Mouse (Mus musculus): ENCODE data around the gene Svs2. TPM values are rescaled to one million over a fixed set of nuclear protein-coding genes. Genes with fewer than 3 reads are reported as not detected.
"Not testable (repeated sequence)": the region's sequence is repeated elsewhere in the genome, so short reads cannot be mapped to it uniquely, and the experiment has no call there.

Gene Svs2
- not detected in 2 replicates for polyA plus RNA-seq (2015; fragmentation: Nextera tagmentation; extraction: Ambion mirVana)

GRCm38 (mm10) chr2:164238366-164238765 is at the start of gene Svs2:
Gene Svs2 (minus strand): TSS chr2:164238466.
- no peak within 1 kb of the TSS for H3K4me3 ChIP-seq (replicated peaks)
- no peak for ATAC-seq (replicated peaks; ENCODE audit: low FRiP score)

GRCm38 (mm10) chr2:164278359-164278758 is 40.1 kb upstream of the Svs2 start, which contains the start of gene Svs4:
Gene Svs4 (minus strand): TSS chr2:164278459.
- Histone ChIP-seq H3K27me3 (no peaks in the 10 kb centered on the region), H3K9me3 (replicated peaks) (no peaks in the 10 kb centered on the region), H3K36me3 (no peaks in the 10 kb centered on the region), H3K4me3 (replicated peaks) (no peak within 1 kb of the TSS), H3K4me1 (no peaks in the 10 kb centered on the region), H3K4me2 (no peak within 1 kb of the TSS), H3K9ac (no peak within 1 kb of the TSS), H3K27ac (no peak within 1 kb of the TSS)
- 88% methylated on average over 4 of the region's 4 CpGs for WGBS
- ATAC-seq (replicated peaks; ENCODE audit: low FRiP score), result no peak

More at GRCm38 (mm10) chr2:164238366-164238765, at the start of gene Svs2:
- H3K36me3 ChIP-seq, result no peaks in the 10 kb centered on the region
- H3K9ac ChIP-seq, result no peak within 1 kb of the TSS
- no peaks in the 10 kb centered on the region for H3K9me3 ChIP-seq (replicated peaks)
- H3K4me2 ChIP-seq, result no peak within 1 kb of the TSS
- H3K4me1 ChIP-seq, result no peaks in the 10 kb centered on the region
- H3K27ac ChIP-seq, result no peak within 1 kb of the TSS
- WGBS, result 85% methylated on average over 3 of the region's 3 CpGs
- no peaks in the 10 kb centered on the region for H3K27me3 ChIP-seq

- not testable (repeated sequence) for H3K4me3 ChIP-seq (replicated peaks); H3K9me3 ChIP-seq (replicated peaks); H3K4me2 ChIP-seq; H3K27me3 ChIP-seq; H3K27ac ChIP-seq; H3K4me1 ChIP-seq; H3K9ac ChIP-seq; H3K36me3 ChIP-seq; ATAC-seq (replicated peaks; ENCODE audit: low FRiP score)
- 84% methylated on average over 1 of the region's 1 CpGs for WGBS
These were observed 18.3 kb upstream of the Svs2 start, which contains the start of gene Svs3b for GRCm38 (mm10) chr2:164256540-164256939. Gene Svs3b (minus strand): TSS chr2:164256640.

GRCm38 (mm10) chr2:164232671-164233070 is 5.6 kb downstream of the Svs2 start:
- 88% methylated on average over 8 of the region's 8 CpGs for WGBS
- no peak overlapping the region for H3K4me2 ChIP-seq
- no peak for ATAC-seq (replicated peaks; ENCODE audit: low FRiP score)
- H3K4me1 ChIP-seq, result no peaks in the 10 kb centered on the region
- no peaks in the 10 kb centered on the region for H3K9me3 ChIP-seq (replicated peaks)
- no peaks in the 10 kb centered on the region for H3K27me3 ChIP-seq
- H3K4me3 ChIP-seq (replicated peaks), result no peak overlapping the region
- H3K27ac ChIP-seq, result no peak overlapping the region
- H3K9ac ChIP-seq, result no peak overlapping the region
- no peaks in the 10 kb centered on the region for H3K36me3 ChIP-seq

- H3K9ac ChIP-seq, result no peak overlapping the region
- ATAC-seq (replicated peaks; ENCODE audit: low FRiP score), result no peak
- no peak overlapping the region for H3K4me3 ChIP-seq (replicated peaks)
- no peak overlapping the region for H3K27ac ChIP-seq
- H3K9me3 ChIP-seq (replicated peaks), result no peaks in the 10 kb centered on the region
- WGBS, result 85% methylated on average over 8 of the region's 8 CpGs
- H3K4me2 ChIP-seq, result no peak overlapping the region
- no peaks in the 10 kb centered on the region for H3K4me1 ChIP-seq
- no peaks in the 10 kb centered on the region for H3K27me3 ChIP-seq
- H3K36me3 ChIP-seq, result no peaks in the 10 kb centered on the region
These were observed 9.8 kb downstream of the Svs2 start for GRCm38 (mm10) chr2:164228361-164229070.

GRCm38 (mm10) chr2:164221522-164221921 is 16.7 kb downstream of the Svs2 start, which contains the start of gene Wfdc15b:
Gene Wfdc15b (minus strand): TSS chr2:164221660.
- Histone ChIP-seq H3K4me3 (replicated peaks) (peak within 1 kb of the TSS; percentile 31), H3K4me2 (peak within 1 kb of the TSS; percentile 33), H3K4me1 (0 out of 2 replicates have a peak, but pooled peaks cover 10% of the 10 kb centered on the region), H3K27ac (peak within 1 kb of the TSS; percentile 73), H3K9ac (no peak within 1 kb of the TSS), H3K9me3 (replicated peaks) (no peaks in the 10 kb centered on the region), H3K27me3 (no peaks in the 10 kb centered on the region), H3K36me3 (no peaks in the 10 kb centered on the region)
- WGBS, result 44% methylated on average over 11 of the region's 11 CpGs
- ATAC-seq (replicated peaks; ENCODE audit: low FRiP score), result no peak

- ATAC-seq (replicated peaks; ENCODE audit: low FRiP score), result no peak
- H3K27ac ChIP-seq, result no peak overlapping the region
- no peak overlapping the region for H3K4me3 ChIP-seq (replicated peaks)
- H3K4me1 ChIP-seq, result 0 out of 2 replicates have a peak, but pooled peaks cover 10% of the 10 kb centered on the region
- no peaks in the 10 kb centered on the region for H3K36me3 ChIP-seq
- no peak overlapping the region for H3K9ac ChIP-seq
- H3K27me3 ChIP-seq, result no peaks in the 10 kb centered on the region
- H3K9me3 ChIP-seq (replicated peaks), result no peaks in the 10 kb centered on the region
- H3K4me2 ChIP-seq, result no peak overlapping the region
- 77% methylated on average over 9 of the region's 9 CpGs for WGBS
These were observed 19.0 kb downstream of the Svs2 start for GRCm38 (mm10) chr2:164219295-164219694.

GRCm38 (mm10) chr2:164212711-164213110 is 25.6 kb downstream of the Svs2 start:
- Histone ChIP-seq H3K4me3 (replicated peaks) (no peak overlapping the region), H3K4me1 (no peaks in the 10 kb centered on the region), H3K9me3 (replicated peaks) (no peaks in the 10 kb centered on the region), H3K9ac (no peak overlapping the region), H3K27ac (no peak overlapping the region), H3K27me3 (no peaks in the 10 kb centered on the region), H3K36me3 (no peaks in the 10 kb centered on the region), H3K4me2 (no peak overlapping the region)
- 80% methylated on average over 5 of the region's 5 CpGs for WGBS
- no peak for ATAC-seq (replicated peaks; ENCODE audit: low FRiP score)

GRCm38 (mm10) chr2:164210892-164211291 is 27.4 kb downstream of the Svs2 start:
- H3K4me1 ChIP-seq, result no peaks in the 10 kb centered on the region
- H3K4me3 ChIP-seq (replicated peaks), result no peak overlapping the region
- H3K9me3 ChIP-seq (replicated peaks), result no peaks in the 10 kb centered on the region
- H3K9ac ChIP-seq, result no peak overlapping the region
- no peak overlapping the region for H3K4me2 ChIP-seq
- no peak overlapping the region for H3K27ac ChIP-seq
- H3K36me3 ChIP-seq, result no peaks in the 10 kb centered on the region
- 92% methylated on average over 4 of the region's 4 CpGs for WGBS
- H3K27me3 ChIP-seq, result no peaks in the 10 kb centered on the region
- ATAC-seq (replicated peaks; ENCODE audit: low FRiP score), result no peak

- 75% methylated on average over 4 of the region's 4 CpGs for WGBS
- no peak overlapping the region for H3K4me2 ChIP-seq
- no peaks in the 10 kb centered on the region for H3K27me3 ChIP-seq
- no peaks in the 10 kb centered on the region for H3K4me1 ChIP-seq
- no peak overlapping the region for H3K9ac ChIP-seq
- no peak overlapping the region for H3K4me3 ChIP-seq (replicated peaks)
- no peaks in the 10 kb centered on the region for H3K9me3 ChIP-seq (replicated peaks)
- no peak overlapping the region for H3K27ac ChIP-seq
- no peaks in the 10 kb centered on the region for H3K36me3 ChIP-seq
- no peak for ATAC-seq (replicated peaks; ENCODE audit: low FRiP score)
These were observed 31.6 kb downstream of the Svs2 start for GRCm38 (mm10) chr2:164206676-164207075.

GRCm38 (mm10) chr2:164206011-164206410 is 32.3 kb downstream of the Svs2 start:
- not testable (repeated sequence) for H3K4me3 ChIP-seq (replicated peaks); H3K27me3 ChIP-seq; ATAC-seq (replicated peaks; ENCODE audit: low FRiP score); H3K9ac ChIP-seq; H3K27ac ChIP-seq; H3K36me3 ChIP-seq; H3K4me1 ChIP-seq; H3K9me3 ChIP-seq (replicated peaks); H3K4me2 ChIP-seq
- WGBS, result 91% methylated on average over 10 of the region's 10 CpGs

GRCm38 (mm10) chr2:164199626-164200327 is 38.5 kb downstream of the Svs2 start, which contains the start of gene Wfdc15a:
Gene Wfdc15a (minus strand): TSS chr2:164200130.
- no peaks in the 10 kb centered on the region for H3K36me3 ChIP-seq
- ATAC-seq (replicated peaks; ENCODE audit: low FRiP score), result no peak
- 72% methylated on average over 20 of the region's 20 CpGs for WGBS

More at GRCm38 (mm10) chr2:164199626-164200327, 38.5 kb downstream of the Svs2 start, which contains the start of gene Wfdc15a:
- no peak within 1 kb of the TSS for H3K9ac ChIP-seq
- H3K4me3 ChIP-seq (replicated peaks), result no peak within 1 kb of the TSS
- no peak within 1 kb of the TSS for H3K27ac ChIP-seq
- H3K4me1 ChIP-seq, result no peaks in the 10 kb centered on the region; the same call in 1 of the 2 replicates
- H3K4me2 ChIP-seq, result no peak within 1 kb of the TSS
- no peaks in the 10 kb centered on the region for H3K27me3 ChIP-seq
- H3K9me3 ChIP-seq (replicated peaks), result no peaks in the 10 kb centered on the region

All from kidney, embryonic 15.5 days (tissue).